Mouse (Mus musculus): ENCODE results near the gene Osgepl1. TPM values are rescaled to one million over a fixed set of nuclear protein-coding genes. Genes with fewer than 3 reads are reported as not detected.

Gene Osgepl1
- total RNA-seq, 2 experiments from 2014 or later = 5.4 to 17.3 TPM

Other genes starting within 250 kb of the Osgepl1 start
- gene 1700019A02Rik, start 126.0 kb upstream of the Osgepl1 start, total RNA-seq (2015) = not detected in 2 replicates
- gene 1700019A02Rik, start 126.0 kb upstream of the Osgepl1 start, total RNA-seq (2017) = not detected in 2 replicates
- gene Pms1, start 16.6 kb upstream of the Osgepl1 start, total RNA-seq (2015) = 5.9 and 7.0 TPM in 2 replicates
- 9.3 and 14.1 TPM in 2 replicates for gene Pms1, start 16.6 kb upstream of the Osgepl1 start, total RNA-seq (2017)
- gene Ormdl1, start 16.5 kb upstream of the Osgepl1 start, total RNA-seq (2015) = 32.5 and 34.6 TPM in 2 replicates
- 27.0 and 34.7 TPM in 2 replicates for gene Ormdl1, start 16.5 kb upstream of the Osgepl1 start, total RNA-seq (2017)
- not detected in 2 replicates for gene Gm28778, start 16.5 kb upstream of the Osgepl1 start, total RNA-seq (2015)
- gene Gm28778, start 16.5 kb upstream of the Osgepl1 start, total RNA-seq (2017) = not detected in 2 replicates
- gene Asdurf, start 39.0 kb downstream of the Osgepl1 start, total RNA-seq (2015) = not detected in 2 replicates
- gene Asdurf, start 39.0 kb downstream of the Osgepl1 start, total RNA-seq (2017) = 174 and 358 TPM in 2 replicates
- gene Gm28551, start 39.0 kb downstream of the Osgepl1 start, total RNA-seq (2015) = not detected in 2 replicates
- gene Gm28551, start 39.0 kb downstream of the Osgepl1 start, total RNA-seq (2017) = not detected in 2 replicates
- gene Asnsd1, start 39.1 kb downstream of the Osgepl1 start, total RNA-seq (2015) = 110 and 111 TPM in 2 replicates
- 104 and 111 TPM in 2 replicates for gene Asnsd1, start 39.1 kb downstream of the Osgepl1 start, total RNA-seq (2017)